Mouse (Mus musculus) MN1 (cell line): ENCODE data around the gene Padi2.
A peak's percentile ranks its signal among the peaks of the same experiment; 100 is the strongest.

Source experiments
- DNase-seq: peaks from one replicate; pipeline ENCODE4 v3.0.0-alpha.2; 2016; ENCODE audit warnings: low spot score

The Padi2 gene

GRCm38 (mm10) chr4:140881771-140882170, 24.4 kb upstream of the Padi2 start:
- no peak for DNase-seq

- DNase-seq = no peak
Observed at GRCm38 (mm10) chr4:140882365-140882764, 23.8 kb upstream of the Padi2 start.

GRCm38 (mm10) chr4:140882981-140883380, 23.2 kb upstream of the Padi2 start:
- no peak for DNase-seq

- peak; percentile 57 for DNase-seq
Observed at GRCm38 (mm10) chr4:140883852-140884251, 22.3 kb upstream of the Padi2 start.

- no peak for DNase-seq
Observed at GRCm38 (mm10) chr4:140891525-140892162, 14.5 kb upstream of the Padi2 start.

- no peak for DNase-seq
Observed at GRCm38 (mm10) chr4:140892163-140892530, 14.0 kb upstream of the Padi2 start.

GRCm38 (mm10) chr4:140904776-140905425, 1.2 kb upstream of the Padi2 start:
- DNase-seq = no peak

GRCm38 (mm10) chr4:140905426-140905871, 695 bp upstream of the Padi2 start:
- DNase-seq = no peak

GRCm38 (mm10) chr4:140906827-140907280, 710 bp downstream of the Padi2 start:
- DNase-seq = no peak

GRCm38 (mm10) chr4:140907306-140908024, 1.3 kb downstream of the Padi2 start:
- DNase-seq = no peak

GRCm38 (mm10) chr4:140908627-140909026, 2.5 kb downstream of the Padi2 start:
- DNase-seq = no peak

GRCm38 (mm10) chr4:140909536-140909935, 3.4 kb downstream of the Padi2 start:
- DNase-seq = no peak

- DNase-seq = no peak
Observed at GRCm38 (mm10) chr4:140910661-140911310, 4.6 kb downstream of the Padi2 start.

- DNase-seq = no peak
Observed at GRCm38 (mm10) chr4:140911416-140911815, 5.3 kb downstream of the Padi2 start.

- DNase-seq = no peak
Observed at GRCm38 (mm10) chr4:140912271-140912833, 6.2 kb downstream of the Padi2 start.

GRCm38 (mm10) chr4:140913565-140913964, 7.4 kb downstream of the Padi2 start:
- DNase-seq = no peak

- no peak for DNase-seq
Observed at GRCm38 (mm10) chr4:140914731-140915131, 8.6 kb downstream of the Padi2 start.

- no peak for DNase-seq
Observed at GRCm38 (mm10) chr4:140915235-140915634, 9.1 kb downstream of the Padi2 start.

GRCm38 (mm10) chr4:140916296-140916695, 10.2 kb downstream of the Padi2 start:
- DNase-seq = no peak

- DNase-seq = no peak
Observed at GRCm38 (mm10) chr4:140917451-140917850, 11.3 kb downstream of the Padi2 start.

- DNase-seq = peak; percentile 50
Observed at GRCm38 (mm10) chr4:140919974-140920836, 14.1 kb downstream of the Padi2 start.
